Mouse (Mus musculus): ENCODE measurements around the gene Panx1.

Panx1 gene

GRCm38 (mm10) chr9:15045084-15045669 lies at the start of gene Panx1:
Panx1 (minus strand) TSS chr9:15045478.
- WGBS: under 1% methylated on average over 68 of the region's 68 CpGs

GRCm38 (mm10) chr9:15068686-15069295 lies 23.5 kb upstream of the Panx1 start:
- 72% methylated on average over 6 of the region's 6 CpGs for WGBS

- WGBS: 68% methylated on average over 7 of the region's 7 CpGs
Observed at GRCm38 (mm10) chr9:15067995-15068685, 22.9 kb upstream of the Panx1 start.

DNA sequence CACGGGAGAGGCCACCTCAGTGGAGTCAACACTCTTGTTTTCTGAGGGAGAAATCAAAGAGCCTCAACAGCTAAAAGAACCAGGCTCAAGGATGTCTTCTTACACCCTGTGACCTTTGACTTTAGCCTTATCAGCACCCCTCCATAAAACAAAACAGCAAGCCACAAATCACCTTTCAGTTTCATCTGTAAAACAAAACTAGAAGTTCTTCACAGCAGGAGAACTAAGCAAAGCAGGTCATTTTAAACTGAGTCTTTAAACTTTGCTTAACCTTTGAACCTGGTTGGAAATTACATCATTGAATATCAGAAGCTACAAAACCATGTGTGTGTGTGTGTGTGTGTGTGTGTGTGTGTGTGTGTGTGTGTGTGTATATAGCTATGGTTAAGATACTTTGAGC lies 18.9 kb upstream of the Panx1 start:
- 48% methylated on average over 1 of the region's 1 CpGs for WGBS

- 94% methylated on average over 5 of the region's 5 CpGs for WGBS
Observed at GRCm38 (mm10) chr9:15060847-15061246, 15.6 kb upstream of the Panx1 start.

DNA sequence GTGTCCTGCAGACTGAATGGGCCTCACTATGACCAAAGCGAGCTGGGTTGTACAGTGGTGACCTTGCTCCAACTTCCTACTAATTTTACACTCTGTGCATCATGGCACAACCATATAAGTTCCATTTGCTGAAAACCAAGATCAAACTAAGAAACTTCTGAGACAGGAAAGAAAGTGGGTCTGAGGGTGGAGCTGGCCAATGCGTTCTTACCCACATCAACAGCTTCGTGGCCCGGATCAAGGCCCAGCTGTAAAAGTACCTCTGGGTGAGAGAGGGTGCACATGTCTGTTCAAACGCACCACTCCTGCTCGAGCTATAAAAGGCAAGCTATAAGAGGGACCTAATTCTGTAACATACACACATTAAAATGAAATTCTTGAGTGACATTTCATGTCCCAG lies 14.7 kb upstream of the Panx1 start:
- 87% methylated on average over 6 of the region's 6 CpGs for WGBS

DNA sequence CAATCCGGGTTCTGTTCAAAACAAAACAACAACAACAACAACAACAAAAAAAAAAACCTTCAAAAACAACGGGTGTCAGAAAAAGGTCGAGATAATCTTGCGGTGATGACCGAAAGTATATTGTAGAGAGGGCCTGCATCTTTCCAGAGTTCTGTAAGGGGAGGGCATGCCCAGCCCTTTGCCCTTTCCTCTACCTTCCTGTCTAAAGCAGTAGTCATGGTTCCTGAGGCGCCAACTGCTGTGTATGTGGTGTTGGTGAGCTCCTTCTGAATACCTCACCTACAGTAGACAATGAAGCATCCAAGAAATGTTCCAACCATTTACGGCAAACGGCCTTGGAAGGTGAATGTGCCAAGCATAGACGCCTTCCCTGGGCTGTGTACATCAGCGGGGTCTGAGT lies 462 bp upstream of the Panx1 start:
- WGBS: 38% methylated on average over 10 of the region's 10 CpGs

DNA sequence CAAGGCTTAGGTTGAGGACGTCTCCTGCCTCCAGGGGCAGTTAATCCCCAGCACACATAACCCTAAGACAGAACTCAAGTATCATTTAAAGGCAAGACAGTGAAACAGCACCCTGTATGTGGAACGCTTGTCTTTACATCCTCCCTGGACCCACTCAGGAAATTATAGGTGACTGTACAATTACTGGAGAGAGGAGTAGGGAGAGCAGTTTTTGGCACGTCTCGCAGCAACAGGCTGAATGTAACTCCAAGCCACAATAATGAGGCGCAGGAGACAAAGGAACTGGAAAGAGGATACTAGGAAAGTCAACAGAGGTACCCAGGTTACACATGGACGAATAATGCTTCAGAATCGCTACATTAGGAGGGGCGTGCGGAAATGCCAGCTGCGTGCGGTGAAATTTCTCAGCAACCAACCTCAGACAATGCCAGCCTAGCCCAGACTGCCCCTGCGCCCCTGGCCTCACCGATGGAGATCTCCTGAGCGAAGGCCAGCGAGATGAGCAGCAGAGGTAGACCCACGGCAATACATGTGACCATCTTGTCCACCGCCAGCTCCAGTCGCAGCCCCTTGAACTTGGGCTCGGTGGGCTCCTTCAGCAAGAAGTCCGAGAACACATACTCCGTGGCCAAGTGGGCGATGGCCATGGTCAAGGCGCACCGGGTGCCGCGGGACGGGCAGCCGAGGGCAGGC lies 741 bp downstream of the Panx1 start:
- 1% methylated on average over 28 of the region's 28 CpGs for WGBS

- 91% methylated on average over 11 of the region's 11 CpGs for WGBS
Observed at GRCm38 (mm10) chr9:15041556-15041955, 3.7 kb downstream of the Panx1 start.

DNA sequence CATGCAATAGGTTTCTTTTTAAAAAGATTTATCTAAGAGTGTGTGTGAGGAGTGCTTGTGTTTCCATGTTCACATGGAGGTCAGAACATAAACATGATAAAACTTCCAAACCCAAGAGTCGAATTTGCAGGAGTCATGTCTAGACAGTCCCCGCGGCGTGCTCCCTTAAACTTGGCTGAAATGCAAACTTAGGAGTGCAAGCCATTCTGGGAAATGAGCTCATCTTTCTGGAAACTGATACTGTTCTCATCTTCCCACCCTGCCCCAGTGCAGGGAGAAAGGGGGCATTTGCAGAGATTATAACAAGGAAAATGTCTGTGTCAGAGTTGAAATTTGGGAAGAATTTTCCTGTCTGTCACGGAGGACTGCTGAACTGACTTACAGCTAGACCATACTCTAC lies 5.4 kb downstream of the Panx1 start:
- 76% methylated on average over 5 of the region's 5 CpGs for WGBS

GRCm38 (mm10) chr9:15037704-15038103 lies 7.6 kb downstream of the Panx1 start:
- WGBS: 53% methylated on average over 3 of the region's 3 CpGs

GRCm38 (mm10) chr9:15036807-15037206 lies 8.5 kb downstream of the Panx1 start:
- WGBS: 41% methylated on average over 4 of the region's 4 CpGs

DNA sequence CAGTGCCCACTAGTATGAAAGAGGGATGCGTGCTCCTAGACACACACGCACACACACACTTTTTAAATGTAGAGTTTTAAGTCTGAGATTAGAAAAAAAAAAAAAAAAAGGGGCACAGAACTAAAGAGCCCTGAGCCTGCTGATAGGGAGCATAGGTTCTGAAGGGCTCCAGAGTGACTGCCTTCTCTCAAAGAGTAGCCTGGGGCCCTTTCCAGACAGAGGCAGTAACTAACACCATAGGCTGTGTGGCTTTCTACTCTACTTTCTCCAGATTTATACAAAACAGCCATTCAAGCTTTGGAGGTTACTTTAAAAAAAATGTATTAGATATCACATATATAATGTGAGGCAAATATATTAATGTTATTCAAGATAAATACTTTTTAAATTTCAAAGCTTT lies 8.9 kb downstream of the Panx1 start:
- 95% methylated on average over 2 of the region's 2 CpGs for WGBS

DNA sequence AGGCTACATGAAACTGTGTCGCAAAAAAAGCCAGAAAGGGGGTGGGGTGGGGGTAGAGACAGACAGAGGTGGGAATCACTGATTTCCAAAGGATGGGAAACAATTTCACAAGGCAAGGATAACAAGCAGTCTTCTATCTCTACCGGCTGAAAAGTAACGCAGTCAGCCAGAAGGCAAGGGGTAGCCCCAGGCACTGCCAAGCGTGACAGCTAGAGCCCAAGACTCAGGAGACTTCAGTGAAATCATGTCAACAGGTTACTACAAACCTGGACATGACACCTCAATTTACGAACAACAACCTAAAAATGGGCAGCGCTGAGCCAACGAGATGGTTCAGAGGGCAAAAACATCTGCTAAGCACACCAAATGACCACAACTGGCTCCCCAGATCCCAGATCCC lies 9.3 kb downstream of the Panx1 start:
- 91% methylated on average over 7 of the region's 7 CpGs for WGBS

- WGBS: 86% methylated on average over 7 of the region's 7 CpGs
Observed at GRCm38 (mm10) chr9:15034546-15035273, 10.6 kb downstream of the Panx1 start.

DNA sequence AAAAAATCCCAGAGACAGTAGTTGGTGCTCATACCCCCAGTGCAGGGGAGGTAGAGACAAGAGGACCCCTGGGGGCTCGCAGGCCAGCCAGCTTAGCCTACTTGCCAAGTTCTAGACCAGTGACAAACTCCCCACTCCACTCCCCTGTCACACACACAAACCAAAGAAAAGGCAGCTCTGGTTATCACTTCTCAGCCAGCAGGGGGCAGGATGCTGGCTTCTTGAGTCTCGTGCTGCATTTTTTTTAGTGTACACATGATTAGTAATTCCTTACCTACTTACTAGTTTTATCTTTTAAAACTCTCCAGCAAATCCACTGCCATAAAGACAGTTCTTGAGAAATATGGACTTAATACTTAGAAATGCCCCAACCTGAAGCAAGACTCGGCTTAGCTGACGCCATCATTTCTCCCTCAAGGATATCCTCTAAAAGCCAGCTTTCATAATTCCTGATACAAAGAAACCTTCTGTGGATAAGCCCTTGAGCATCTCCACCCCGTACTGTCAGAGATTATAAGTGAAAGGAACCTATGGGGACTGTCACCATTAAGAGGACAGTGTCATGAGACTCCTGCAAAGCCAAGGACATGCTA lies 11.6 kb downstream of the Panx1 start:
- 62% methylated on average over 5 of the region's 5 CpGs for WGBS

DNA sequence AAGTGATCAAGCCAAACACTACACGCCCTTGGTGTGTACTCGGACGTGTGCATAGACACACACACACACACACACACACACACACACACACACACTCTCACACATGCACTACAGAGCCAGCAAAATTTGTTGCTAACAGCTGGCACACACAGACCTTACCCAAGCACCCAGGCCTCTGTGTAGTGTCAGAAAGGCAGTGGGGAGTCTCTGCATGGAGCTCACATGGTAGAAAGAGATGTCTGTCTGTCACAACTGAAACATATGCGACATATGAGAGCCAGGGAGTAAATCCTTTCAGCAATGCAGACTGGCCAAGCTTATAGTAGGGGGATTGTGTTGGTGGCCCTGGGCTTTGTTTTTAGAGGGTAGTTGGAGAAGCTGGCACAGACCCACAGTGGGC lies 12.5 kb downstream of the Panx1 start:
- WGBS: 88% methylated on average over 4 of the region's 4 CpGs

- WGBS: 61% methylated on average over 8 of the region's 8 CpGs
Observed at GRCm38 (mm10) chr9:15030771-15031170, 14.5 kb downstream of the Panx1 start.

- WGBS: 56% methylated on average over 5 of the region's 5 CpGs
Observed at GRCm38 (mm10) chr9:15029025-15029727, 16.1 kb downstream of the Panx1 start.

DNA sequence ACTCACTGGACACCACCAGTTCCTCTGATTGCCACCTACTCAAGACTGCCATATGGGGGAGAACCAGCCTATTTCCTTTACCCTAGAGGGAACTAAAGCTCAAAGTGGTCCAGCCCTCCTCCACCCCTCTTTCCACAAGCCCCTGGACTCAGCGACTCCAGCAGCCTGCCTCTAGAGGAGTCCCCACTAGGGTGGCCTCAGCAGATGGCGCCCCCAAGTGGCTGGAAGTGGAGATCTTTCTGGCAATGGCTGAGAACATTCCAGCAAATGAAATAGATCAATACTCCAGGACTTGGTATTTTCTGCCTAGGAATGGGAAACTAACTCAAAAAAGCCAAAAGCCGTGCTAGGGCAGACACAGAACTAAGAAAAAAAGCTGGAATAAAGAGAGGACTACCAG lies 17.6 kb downstream of the Panx1 start:
- 70% methylated on average over 3 of the region's 3 CpGs for WGBS

GRCm38 (mm10) chr9:15023049-15023448 lies 22.2 kb downstream of the Panx1 start:
- 93% methylated on average over 1 of the region's 1 CpGs for WGBS

Data from cerebral cortex, adult 2 months (tissue).